Mouse (Mus musculus) bone marrow macrophage, adult 2 months (primary cell): Measurements from ENCODE around the gene Ensa. TPM values are rescaled to one million over a fixed set of nuclear protein-coding genes. Genes with fewer than 3 reads are reported as not detected.
"Not testable (repeated sequence)": the region's sequence is repeated elsewhere in the genome, so short reads cannot be mapped to it uniquely, and the experiment has no call there.

Experiments used
- H3K27ac ChIP-seq: 2 replicates; pipeline ENCODE4 v1.5.1; 2012; ENCODE audit warnings: low read depth, low read length; ENCODE audit not compliant: insufficient read depth
- H3K4me1 ChIP-seq: 2 replicates; pipeline ENCODE4 v1.6.1; 2012; ENCODE audit warnings: low read length; ENCODE audit not compliant: control insufficient read depth, insufficient read depth
- H3K4me3 ChIP-seq: 2 replicates; pipeline ENCODE4 v1.5.1; 2012; ENCODE audit warnings: mild to moderate bottlenecking, low read length, moderate library complexity; ENCODE audit not compliant: insufficient read depth
- CTCF ChIP-seq: IDR thresholded peaks from 2 replicates; pipeline ENCODE4 v1.5.1; 2012; ENCODE audit warnings: low read depth, mild to moderate bottlenecking, low read length, moderate library complexity
- POLR2A ChIP-seq: IDR thresholded peaks from 2 replicates; pipeline ENCODE4 v1.6.1; 2012; ENCODE audit warnings: mild to moderate bottlenecking, low read depth, low read length, borderline replicate concordance
- polyA plus RNA-seq: library from polyadenylated mRNA; stranded (reverse); fragments of >200 nt; gene quantifications from 2 replicates; pipeline ENCODE4 v1.2.4, GENCODE M21; 2012; ENCODE audit not compliant: missing spikeins, insufficient read depth, insufficient read length

Gene Ensa
- polyA plus RNA-seq, 1 experiment = 115 TPM

GRCm38 (mm10) chr3:95645313-95646235 lies 20.8 kb downstream of the Ensa start:
- no peak overlapping the region for H3K4me3 ChIP-seq
- no peak for TF ChIP-seq CTCF
- no peak for TF ChIP-seq POLR2A
- peak overlapping the region; percentile 98 for H3K27ac ChIP-seq
- H3K4me1 ChIP-seq = peaks cover 65% of the 10 kb centered on the region

GRCm38 (mm10) chr3:95648016-95648415 lies 23.2 kb downstream of the Ensa start:
- Histone ChIP-seq H3K4me1 (peaks cover 76% of the 10 kb centered on the region), H3K27ac (peak overlapping the region; percentile 99), H3K4me3 (no peak overlapping the region)
- no peak for TF ChIP-seq CTCF

DNA sequence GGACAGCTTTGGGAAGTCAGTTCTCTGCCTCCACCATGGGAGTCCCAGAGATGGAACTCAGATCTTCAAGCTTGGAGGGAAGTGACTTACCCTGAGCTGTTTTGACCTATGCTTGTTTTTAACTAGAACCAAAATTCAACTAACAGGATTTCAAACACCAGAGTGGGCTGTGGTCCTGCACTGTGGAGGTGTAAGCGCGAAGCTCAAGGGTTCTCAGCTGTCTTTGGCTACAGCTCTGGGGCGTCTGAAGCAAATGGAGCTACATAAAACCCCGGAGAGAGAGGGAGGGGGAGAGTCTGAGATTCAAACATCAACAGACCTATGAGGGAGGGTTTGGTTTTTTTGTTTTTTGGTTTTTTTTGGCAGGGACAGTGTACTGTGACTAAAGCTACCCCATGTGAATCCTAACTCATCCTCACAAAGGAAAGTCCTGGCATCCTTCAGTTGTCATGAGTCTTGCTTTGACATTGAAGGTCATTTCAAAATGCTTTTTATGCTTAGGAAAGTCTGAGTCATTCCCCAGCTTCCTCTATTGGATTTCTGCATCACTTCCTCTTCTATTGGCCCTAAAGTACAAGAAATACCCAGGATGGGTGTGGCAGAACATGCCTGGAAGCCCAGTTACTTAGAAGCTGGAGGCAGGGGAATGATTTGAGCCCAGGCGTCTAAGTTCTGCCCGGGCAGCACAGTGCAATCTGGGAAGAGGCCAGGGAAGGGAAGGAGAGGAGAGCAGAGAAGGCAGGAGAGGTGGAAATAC lies 25.7 kb downstream of the Ensa start:
- peak overlapping the region; percentile 11 for H3K4me3 ChIP-seq
- TF ChIP-seq CTCF (no peak), POLR2A (no peak)
- H3K27ac ChIP-seq = peak overlapping the region; percentile 100
- H3K4me1 ChIP-seq = peaks cover 77% of the 10 kb centered on the region

GRCm38 (mm10) chr3:95651033-95651373 lies 26.2 kb downstream of the Ensa start:
- peak overlapping the region; percentile 100 for H3K27ac ChIP-seq
- H3K4me3 ChIP-seq = peak overlapping the region; percentile 11
- TF ChIP-seq CTCF = no peak
- no peak for TF ChIP-seq POLR2A
- peaks cover 77% of the 10 kb centered on the region for H3K4me1 ChIP-seq

GRCm38 (mm10) chr3:95651391-95652203 lies 26.8 kb downstream of the Ensa start:
- Histone ChIP-seq H3K27ac (peak overlapping the region; percentile 100), H3K4me1 (peaks cover 75% of the 10 kb centered on the region), H3K4me3 (no peak overlapping the region)
- no peak for TF ChIP-seq CTCF
- TF ChIP-seq POLR2A = no peak

GRCm38 (mm10) chr3:95652204-95652811 lies 27.5 kb downstream of the Ensa start:
- no peak overlapping the region for H3K4me3 ChIP-seq
- TF ChIP-seq POLR2A (no peak), CTCF (peak; percentile 32; the same call in 1 of the 2 replicates)
- peaks cover 82% of the 10 kb centered on the region for H3K4me1 ChIP-seq
- H3K27ac ChIP-seq = peak overlapping the region; percentile 100

- TF ChIP-seq POLR2A = no peak
- no peak for TF ChIP-seq CTCF
These were observed 28.1 kb downstream of the Ensa start for GRCm38 (mm10) chr3:95652871-95653270.

GRCm38 (mm10) chr3:95653473-95654034 lies 28.8 kb downstream of the Ensa start:
- Histone ChIP-seq H3K4me1 (peaks cover 81% of the 10 kb centered on the region), H3K27ac (peak overlapping the region; percentile 100), H3K4me3 (peak overlapping the region; percentile 43)
- no peak for TF ChIP-seq CTCF
- TF ChIP-seq POLR2A = no peak

More at GRCm38 (mm10) chr3:95652871-95653270, 28.1 kb downstream of the Ensa start:
- Histone ChIP-seq H3K27ac (peak overlapping the region; percentile 100), H3K4me3 (no peak overlapping the region), H3K4me1 (peaks cover 87% of the 10 kb centered on the region)

DNA sequence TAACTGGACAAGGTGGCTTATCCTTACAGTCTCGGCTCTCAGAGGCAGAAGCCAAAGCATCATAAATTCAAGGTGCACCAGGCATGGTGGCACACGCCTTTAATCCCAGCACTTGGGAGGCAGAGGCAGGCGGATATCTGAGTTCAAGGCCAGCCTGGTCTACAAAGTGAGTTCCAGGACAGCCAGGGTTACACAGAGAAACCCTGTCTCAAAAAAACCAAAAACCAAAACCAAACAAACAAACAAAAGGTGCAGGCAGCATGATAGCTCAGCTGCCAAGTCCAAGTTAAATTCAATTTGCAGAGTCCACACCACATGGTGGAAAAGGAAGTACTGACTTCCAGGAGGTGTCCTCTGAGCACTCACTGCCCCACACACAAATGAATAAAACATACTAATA lies 29.6 kb downstream of the Ensa start:
- Histone ChIP-seq H3K27ac (peak overlapping the region; percentile 100), H3K4me1 (peaks cover 75% of the 10 kb centered on the region)
- not testable (repeated sequence) for H3K4me3 ChIP-seq
